Mouse (Mus musculus) myocyte (in vitro differentiated cells): ENCODE results near the gene E030018B13Rik.
A peak's percentile ranks its signal among the peaks of the same experiment; 100 is the strongest.

ENCODE experiments used
- CEBPB ChIP-seq: IDR thresholded peaks from 2 replicates; pipeline ENCODE4 v1.6.1; 2011; ENCODE audit warnings: mild to moderate bottlenecking, moderate library complexity; ENCODE audit not compliant: poor library complexity, insufficient read depth, severe bottlenecking
- E2F4 ChIP-seq: IDR thresholded peaks from one replicate; pipeline ENCODE4 v1.6.1; 2011; ENCODE audit warnings: mild to moderate bottlenecking, control low read depth, moderate library complexity; ENCODE audit not compliant: insufficient read depth
- MAX ChIP-seq: IDR thresholded peaks from one replicate; pipeline ENCODE4 v1.6.1; 2011; ENCODE audit warnings: low read depth, mild to moderate bottlenecking, control low read depth
- MYOD1 ChIP-seq, 3 experiments: IDR thresholded peaks; one replicate each; pipeline ENCODE4 v1.6.1; 2011; ENCODE audit warnings: control low read depth in 2 of 3, low read depth in 2 of 3, mild to moderate bottlenecking in 2 of 3, moderate library complexity in 1 of 3; ENCODE audit not compliant: insufficient read length in 2 of 3, control insufficient read depth in 1 of 3
- MYOG ChIP-seq, 3 experiments: IDR thresholded peaks; one replicate each; pipeline ENCODE4 v1.6.1; 2011; ENCODE audit warnings: control low read depth in 2 of 3, low read depth in 2 of 3, mild to moderate bottlenecking in 2 of 3; ENCODE audit not compliant: insufficient read length in 2 of 3, control insufficient read depth in 1 of 3, insufficient read depth in 1 of 3
- POLR2A ChIP-seq: IDR thresholded peaks from one replicate; pipeline ENCODE4 v1.6.1; 2011; ENCODE audit warnings: low read depth, mild to moderate bottlenecking, control low read depth, moderate library complexity; ENCODE audit not compliant: insufficient read length
- POLR2AphosphoS2 ChIP-seq: IDR thresholded peaks from one replicate; pipeline ENCODE4 v1.6.1; 2011; ENCODE audit warnings: low read depth, control low read depth; ENCODE audit not compliant: insufficient read length
- REST ChIP-seq: IDR thresholded peaks from one replicate; pipeline ENCODE4 v1.6.1; 2011; ENCODE audit warnings: mild to moderate bottlenecking, control low read depth, moderate library complexity; ENCODE audit not compliant: insufficient read depth, insufficient read length
- TCF12 ChIP-seq: IDR thresholded peaks from one replicate; pipeline ENCODE4 v1.6.1; 2011; ENCODE audit warnings: mild to moderate bottlenecking, control low read depth; ENCODE audit not compliant: poor library complexity, insufficient read depth, severe bottlenecking
- USF1 ChIP-seq: IDR thresholded peaks from one replicate; pipeline ENCODE4 v1.6.1; 2011; ENCODE audit warnings: low read depth, mild to moderate bottlenecking, control low read depth, moderate library complexity

DNA sequence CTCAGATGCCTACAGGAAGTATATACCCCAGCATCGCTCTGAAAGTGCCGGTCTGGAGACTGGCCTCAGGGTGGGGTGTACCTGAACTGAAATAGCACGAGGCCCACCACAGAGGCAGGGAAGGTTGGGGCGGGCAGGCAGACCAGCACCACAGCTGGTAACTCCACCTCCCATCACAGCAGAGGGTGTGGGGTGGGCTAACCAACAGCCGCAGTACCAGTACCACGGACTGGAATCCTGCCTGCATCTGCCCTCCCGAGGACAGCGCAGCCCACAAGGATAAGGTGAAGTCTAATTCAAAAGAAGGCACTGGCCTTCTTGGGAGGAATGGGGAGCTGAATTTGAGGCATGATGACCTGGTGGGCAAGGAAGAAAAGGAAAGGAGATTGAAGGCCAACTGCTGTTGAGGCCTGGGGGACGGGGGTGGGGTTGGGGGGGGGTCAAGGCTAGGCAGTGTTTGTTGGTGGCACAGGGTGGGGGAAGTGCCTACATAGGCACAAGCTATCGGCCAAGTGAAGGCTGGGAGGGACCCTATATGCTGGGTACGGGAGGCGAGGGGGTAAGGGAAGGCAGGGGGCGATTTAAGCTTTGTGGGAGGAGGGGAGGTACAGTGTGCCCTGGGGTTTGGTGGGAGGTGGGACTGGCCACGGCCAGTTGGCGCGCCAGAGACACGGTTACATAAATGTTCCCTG is 20.2 kb upstream of the E030018B13Rik start:
- TF ChIP-seq USF1 (no peak), CEBPB (no peak), E2F4 (no peak), TCF12 (no peak), POLR2A (no peak), POLR2AphosphoS2 (peak; percentile 9), MYOD1 (IDR thresholded peaks at IDR 0.05; ENCODE audit: control insufficient read depth in 1 of 3, insufficient read length in 2 of 3, low read depth in 2 of 3) (peak in 1 of 3 experiments; percentile 40), MAX (no peak), REST (no peak), MYOG (IDR thresholded peaks at IDR 0.05; ENCODE audit: control insufficient read depth in 1 of 3, insufficient read depth in 1 of 3, insufficient read length in 2 of 3, low read depth in 2 of 3) (no peak)
